Mouse (Mus musculus) heart, adult 2 months (tissue): ENCODE measurements around the gene Pdzd9.

Experiments used
- CTCF ChIP-seq: fragments of 200-600 bp; IDR thresholded peaks from 2 replicates; pipeline ENCODE4 v1.8.1; 2022; ENCODE audit warnings: antibody characterized with exemption, mild to moderate bottlenecking, moderate library complexity
- POLR2A ChIP-seq: fragments of 200-500 bp; IDR thresholded peaks from 2 replicates; pipeline ENCODE4 v1.6.1; 2011; ENCODE audit warnings: mild to moderate bottlenecking, low read depth, low read length, control low read depth; ENCODE audit not compliant: insufficient read depth

DNA sequence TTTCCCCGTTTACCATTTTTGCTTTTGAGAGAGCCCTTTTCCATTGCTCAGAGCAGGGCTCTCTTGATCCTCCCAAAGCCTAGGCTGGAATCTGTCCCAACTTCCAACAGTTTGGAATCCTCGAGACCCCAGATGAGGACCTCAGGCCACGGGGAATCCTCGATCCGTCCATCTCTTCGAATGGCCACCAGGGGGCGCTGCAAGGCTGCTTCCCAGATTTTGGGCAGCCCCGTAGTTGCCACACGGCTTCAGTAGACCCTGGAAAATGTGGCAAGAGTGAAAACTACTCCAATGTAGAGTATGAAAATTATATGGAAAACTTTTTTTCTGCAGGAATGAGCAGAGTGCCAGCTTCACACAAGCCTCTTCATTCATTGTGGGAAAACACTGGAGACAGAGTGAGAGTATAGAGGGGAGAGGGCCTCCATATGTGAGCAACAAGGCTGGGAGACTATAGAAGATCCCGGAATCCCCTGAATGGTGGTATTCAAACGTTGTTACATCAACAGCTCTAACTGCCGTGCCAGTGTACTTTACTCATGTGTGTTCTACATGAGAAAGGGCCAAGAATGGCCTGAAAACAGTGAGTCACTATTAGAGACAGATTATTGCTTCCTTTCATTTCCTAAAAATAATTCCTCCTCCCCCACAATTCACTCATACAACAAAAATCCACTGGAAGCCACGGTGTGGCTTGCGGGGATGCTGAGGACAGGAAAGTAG is at the start of gene Pdzd9:
- TF ChIP-seq POLR2A = no peak
- no peak; the same call in 1 of the 2 replicates for TF ChIP-seq CTCF
